Comparison of ENCODE assay signal across 8 mouse cellular contexts in the genomic region with DNA sequence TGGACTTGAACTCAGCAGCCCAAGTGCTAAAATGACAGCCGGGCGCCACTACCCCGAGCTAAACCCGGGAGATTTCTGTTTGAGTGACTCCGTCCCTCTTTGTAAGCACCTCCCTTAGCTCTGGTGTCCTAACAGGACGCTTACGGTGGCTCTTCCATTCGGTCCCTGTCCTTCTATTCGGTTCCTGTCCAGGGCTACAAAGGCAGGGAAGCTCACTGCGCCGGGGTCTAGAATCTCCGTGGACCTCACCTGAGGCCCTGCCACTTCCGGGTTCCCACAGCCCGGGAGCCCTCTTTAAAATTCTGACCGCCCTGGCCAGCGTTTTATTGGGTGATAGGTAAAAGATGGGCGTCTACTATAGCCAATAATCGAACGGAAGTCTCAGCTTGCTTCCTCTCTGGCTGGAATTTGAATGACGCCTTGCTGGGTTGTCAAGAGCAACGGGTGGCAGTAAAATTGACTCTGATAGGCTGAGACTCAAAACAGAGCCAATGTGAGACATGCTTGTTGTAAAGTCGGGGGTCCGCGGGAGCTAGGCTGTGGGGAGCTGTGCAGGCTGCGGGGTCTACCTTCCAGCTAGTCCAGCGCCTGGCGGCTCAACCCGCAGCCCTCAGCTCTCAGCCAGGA. TPM values are rescaled to one million over a fixed set of nuclear protein-coding genes. Genes with fewer than 3 reads are reported as not detected.
DNase-seq lines count a peak whose midpoint lies in the region; ATAC-seq and TF ChIP-seq lines count a peak whose summit lies in the region.

A gene (minus strand): TSS at position 295 of the 627 bp plus-strand sequence.
A gene (plus strand): TSS at position 494 of the 627 bp plus-strand sequence.

- TF ChIP-seq EP300 in MEL (IDR thresholded peaks at IDR 0.05; ENCODE audit: low read depth in 1 of 2, low read length in 2 of 2), result no peak

- H3K9me3 ChIP-seq in MEL (replicated peaks; ENCODE audit: insufficient read depth, low read length), result no peaks in the 10 kb centered on the region
- H3K9me3 ChIP-seq in forebrain, postnatal 0 days (ENCODE audit: low read length), result no peaks in the 10 kb centered on the region
- no peaks in the 10 kb centered on the region for H3K9me3 ChIP-seq in lung, embryonic 15.5 days

- peak within 1 kb of the TSS; percentile 76 to 93 for H3K4me3 ChIP-seq in MEL (ENCODE audit: control insufficient read depth in 1 of 2, insufficient read depth in 1 of 2, low read depth in 2 of 2, low read length in 2 of 2)
- peak within 1 kb of the TSS; percentile 96 for H3K4me3 ChIP-seq in cerebellum, adult 2 months (replicated peaks; ENCODE audit: insufficient read depth, low read depth, low read length)
- H3K4me3 ChIP-seq in forebrain, postnatal 0 days (ENCODE audit: low read depth, low read length), result peak within 1 kb of the TSS; percentile 55
- H3K4me3 ChIP-seq in lung, embryonic 15.5 days, result peak within 1 kb of the TSS; percentile 71

- ATAC-seq in forebrain, postnatal 0 days, result peak; percentile 99
- ATAC-seq in lung, embryonic 15.5 days (ENCODE audit: borderline replicate concordance, extremely low read depth, low FRiP score, low TSS enrichment), result peak; percentile 96

- no peaks in the 10 kb centered on the region for H3K27me3 ChIP-seq in MEL (ENCODE audit: control insufficient read depth in 1 of 2, insufficient read depth in 2 of 2, low read length in 2 of 2)
- no peaks in the 10 kb centered on the region for H3K27me3 ChIP-seq in cerebellum, adult 2 months (ENCODE audit: control insufficient read depth, insufficient read depth, low read length)
- no peaks in the 10 kb centered on the region for H3K27me3 ChIP-seq in forebrain, postnatal 0 days (ENCODE audit: insufficient read depth, low read length)
- no peaks in the 10 kb centered on the region for H3K27me3 ChIP-seq in lung, embryonic 15.5 days

- peak; percentile 42 to 80; a peak in 3 of 4 replicates for TF ChIP-seq POLR2A in MEL (IDR thresholded peaks at IDR 0.05; ENCODE audit: control insufficient read depth in 1 of 2, insufficient read depth in 1 of 2, low read depth in 1 of 2, low read length in 2 of 2, poor library complexity in 1 of 2)
- TF ChIP-seq POLR2A in cerebellum, adult 2 months (IDR thresholded peaks at IDR 0.05; ENCODE audit: borderline replicate concordance, insufficient read depth, low read length), result peak; percentile 53; the same call in 1 of the 2 replicates

- peaks cover 20% of the 10 kb centered on the region for H3K79me2 ChIP-seq in MEL (ENCODE audit: control insufficient read depth, insufficient read depth, low read length, poor library complexity)

- WGBS in cerebellum, adult 2 months, result under 1% methylated on average over 28 of the region's 28 CpGs
- 2% methylated on average over 28 of the region's 28 CpGs for WGBS in forebrain, postnatal 0 days
- WGBS in lung, embryonic 15.5 days, result 0% methylated on average over 28 of the region's 28 CpGs

- DNase-seq in MEL (ENCODE audit: low read depth, low spot score), result peak; percentile 99
- DNase-seq in cerebellum, adult 2 months, result peak; percentile 98 to 99
- DNase-seq in forebrain, postnatal 0 days, result peak; percentile 99
- DNase-seq in heart, postnatal 4 days, result peak; percentile 97
- DNase-seq in layer of hippocampus, adult 8-10 months (ENCODE audit: low spot score in 2 of 2), result peak; percentile 97
- DNase-seq in ovary, adult 18-20 months (ENCODE audit: low spot score), result peak; percentile 92
- DNase-seq in thymus, postnatal 0 days (ENCODE audit: low spot score), result peak; percentile 98

- peak within 1 kb of the TSS; percentile 89 for H3K9ac ChIP-seq in MEL (ENCODE audit: control insufficient read depth, low read depth, low read length, poor library complexity, severe bottlenecking)
- peak within 1 kb of the TSS; percentile 66 for H3K9ac ChIP-seq in forebrain, postnatal 0 days
- H3K9ac ChIP-seq in lung, embryonic 15.5 days, result peak within 1 kb of the TSS; percentile 67

- peak within 1 kb of the TSS; percentile 65 for H3K4me2 ChIP-seq in forebrain, postnatal 0 days (ENCODE audit: low read depth)
- H3K4me2 ChIP-seq in lung, embryonic 15.5 days, result peak within 1 kb of the TSS; percentile 86

- no peak for TF ChIP-seq CTCF in MEL (IDR thresholded peaks at IDR 0.05 in 2 of 3, conservative IDR thresholded peaks at IDR 0.05 in 1 of 3; ENCODE audit: control insufficient read depth in 1 of 3, insufficient read depth in 1 of 3, low read depth in 2 of 3, low read length in 3 of 3, poor library complexity in 1 of 3, severe bottlenecking in 1 of 3)
- TF ChIP-seq CTCF in cerebellum, adult 2 months (IDR thresholded peaks at IDR 0.05; ENCODE audit: borderline replicate concordance, insufficient read depth, low read depth, low read length), result no peak
- TF ChIP-seq CTCF in forebrain, postnatal 0 days (IDR thresholded peaks at IDR 0.05; ENCODE audit: low read depth), result no peak

- peaks cover 6 to 9% of the 10 kb centered on the region in 2 experiments for H3K36me3 ChIP-seq in MEL (ENCODE audit: control insufficient read depth in 1 of 2, insufficient read depth in 2 of 2, low read length in 2 of 2)
- H3K36me3 ChIP-seq in forebrain, postnatal 0 days (ENCODE audit: insufficient read depth), result peaks cover 21% of the 10 kb centered on the region
- H3K36me3 ChIP-seq in lung, embryonic 15.5 days, result peaks cover 28% of the 10 kb centered on the region

- TF ChIP-seq RAD21 in MEL (IDR thresholded peaks at IDR 0.05; ENCODE audit: low read depth, low read length), result no peak

- peaks cover 0 to 11% of the 10 kb centered on the region in 2 experiments; a peak in 1 of 4 replicates for H3K4me1 ChIP-seq in MEL (ENCODE audit: control insufficient read depth in 1 of 2, insufficient read depth in 2 of 2, low read length in 2 of 2)
- H3K4me1 ChIP-seq in cerebellum, adult 2 months (ENCODE audit: control insufficient read depth, insufficient read depth, low read length), result peaks cover 6% of the 10 kb centered on the region; the same call in 1 of the 2 replicates
- peaks cover 13% of the 10 kb centered on the region for H3K4me1 ChIP-seq in forebrain, postnatal 0 days (ENCODE audit: insufficient read depth)
- peaks cover 18% of the 10 kb centered on the region for H3K4me1 ChIP-seq in lung, embryonic 15.5 days

- H3K27ac ChIP-seq in MEL (ENCODE audit: control insufficient read depth, low read depth, low read length), result peak within 1 kb of the TSS; percentile 87
- no peak within 1 kb of the TSS for H3K27ac ChIP-seq in cerebellum, adult 2 months (ENCODE audit: insufficient read depth, low read length)
- peak within 1 kb of the TSS; percentile 57; the same call in 1 of the 2 replicates for H3K27ac ChIP-seq in forebrain, postnatal 0 days (ENCODE audit: low read depth, low read length)
- H3K27ac ChIP-seq in lung, embryonic 15.5 days, result peak within 1 kb of the TSS; percentile 35; the same call in 1 of the 2 replicates

TF ChIP-seq in MEL, 35 proteins besides CTCF, POLR2A, EP300 and RAD21 (continues in another document):
- TF ChIP-seq E2F4 (IDR thresholded peaks at IDR 0.05; ENCODE audit: borderline replicate concordance, low read depth, low read length) (no peak), ETS1 (IDR thresholded peaks at IDR 0.05; ENCODE audit: low read depth, low read length) (no peak), NELFE (IDR thresholded peaks at IDR 0.05; ENCODE audit: low read depth, low read length) (peak; percentile 74), GATA1 (IDR thresholded peaks at IDR 0.05; ENCODE audit: low read depth, low read length) (no peak), MAX (IDR thresholded peaks at IDR 0.05; ENCODE audit: low read length) (no peak), ZMIZ1 (IDR thresholded peaks at IDR 0.05; ENCODE audit: low read depth, low read length) (no peak), KAT2A (conservative IDR thresholded peaks at IDR 0.05; ENCODE audit: low read depth, low read length) (peak; percentile 43; the same call in 1 of the 2 replicates), TAL1 (IDR thresholded peaks at IDR 0.05; ENCODE audit: low read length) (no peak), MXI1 (IDR thresholded peaks at IDR 0.05; ENCODE audit: low read depth, low read length) (peak; percentile 96), JUND (IDR thresholded peaks at IDR 0.05; ENCODE audit: low read depth, low read length) (no peak), SIN3A (IDR thresholded peaks at IDR 0.05; ENCODE audit: low read length) (peak; percentile 99), RCOR1 (IDR thresholded peaks at IDR 0.05; ENCODE audit: low read depth, low read length) (no peak), POLR2AphosphoS5 (IDR thresholded peaks at IDR 0.05; ENCODE audit: borderline replicate concordance, low read depth, low read length) (no peak), USF2 (IDR thresholded peaks at IDR 0.05; ENCODE audit: borderline replicate concordance in 1 of 2, insufficient read depth in 1 of 2, low read depth in 1 of 2, low read length in 2 of 2) (no peak), USF1 (IDR thresholded peaks at IDR 0.05; ENCODE audit: low read depth, low read length) (no peak), SMC3 (IDR thresholded peaks at IDR 0.05; ENCODE audit: low read depth, low read length) (no peak), TCF12 (IDR thresholded peaks at IDR 0.05; ENCODE audit: low read depth, low read length) (no peak)

RNA-seq across cellular contexts. Expression of the first gene that starts in this region (rescaled TPM):
- 11.9 and 15.3 TPM in 2 replicates for total RNA-seq in MEL (2012; rRNA removed)
- polyA plus RNA-seq in MEL (2012; ENCODE audit: insufficient read depth in 1 of 2, insufficient read length in 2 of 2, low read depth in 1 of 2, low replicate concordance in 2 of 2, missing spikeins in 1 of 2), result 10 to 100 TPM in 1 of 2 experiments, not detected in 1; 26.7 TPM
- polyA plus RNA-seq in cerebellum, adult 2 months (2012; rRNA removed), result 4.3 and 4.5 TPM in 2 replicates
- total RNA-seq in forebrain, postnatal 0 days (2014; rRNA removed), result 8.8 and 9.8 TPM in 2 replicates
- polyA plus RNA-seq in forebrain, postnatal 0 days (2015; fragmentation: Nextera tagmentation; extraction: Ambion mirVana), result 12.9 and 14.7 TPM in 2 replicates
- total RNA-seq in heart, postnatal 4 days (2021), result 1 to 10 TPM; 4.6 to 4.7 TPM
- 1 to 10 TPM; 4.0 to 5.9 (median 5.6) TPM for total RNA-seq in layer of hippocampus, adult 8-10 months (2022)
- polyA plus RNA-seq in lung, embryonic 15.5 days (2015; fragmentation: Nextera tagmentation; extraction: Ambion mirVana), result 18.0 and 19.0 TPM in 2 replicates
- 30.7 and 35.4 TPM in 2 replicates for polyA plus RNA-seq in thymus, postnatal 0 days (2015; fragmentation: Nextera tagmentation; extraction: Ambion mirVana)

RNA-seq across cellular contexts. Expression of the second gene that starts in this region (rescaled TPM):
- 13.1 and 15.8 TPM in 2 replicates for total RNA-seq in MEL (2012; rRNA removed)
- 10 to 100 TPM in 1 of 2 experiments, not detected in 1; 44.5 TPM for polyA plus RNA-seq in MEL (2012; ENCODE audit: insufficient read depth in 1 of 2, insufficient read length in 2 of 2, low read depth in 1 of 2, low replicate concordance in 2 of 2, missing spikeins in 1 of 2)
- 16.7 and 17.2 TPM in 2 replicates for polyA plus RNA-seq in cerebellum, adult 2 months (2012; rRNA removed)
- total RNA-seq in forebrain, postnatal 0 days (2014; rRNA removed), result 11.9 and 12.1 TPM in 2 replicates
- 22.2 and 28.2 TPM in 2 replicates for polyA plus RNA-seq in forebrain, postnatal 0 days (2015; fragmentation: Nextera tagmentation; extraction: Ambion mirVana)
- 10 to 100 TPM; 26.4 to 26.6 TPM for total RNA-seq in heart, postnatal 4 days (2021)
- total RNA-seq in layer of hippocampus, adult 8-10 months (2022), result 10 to 100 TPM; 14.4 to 31.0 (median 19.2) TPM
- polyA plus RNA-seq in lung, embryonic 15.5 days (2015; fragmentation: Nextera tagmentation; extraction: Ambion mirVana), result 52.9 and 56.8 TPM in 2 replicates
- polyA plus RNA-seq in thymus, postnatal 0 days (2015; fragmentation: Nextera tagmentation; extraction: Ambion mirVana), result 28.5 and 30.8 TPM in 2 replicates
